Mouse (Mus musculus) heart, embryonic 14.5 days (tissue): Measurements from ENCODE around the gene Adgb. TPM values are rescaled to one million over a fixed set of nuclear protein-coding genes. Genes with fewer than 3 reads are reported as not detected.

Experiments
- ATAC-seq: fragments of 200-750 bp; cut with Nextera tagmentation; 2 replicates; pipeline ENCODE4 v1.8.0; 2017; ENCODE audit warnings: low read depth, moderate TSS enrichment; ENCODE audit not compliant: insufficient number of reproducible peaks, insufficient read depth, low FRiP score
- H3K27ac ChIP-seq, 2 experiments: fragments of 200-500 bp in 1 of 2; fragments of 300-500 bp in 1 of 2; sonication (generic) in 1 of 2; replicated peaks in 1 of 2; 2 replicates each; pipeline ENCODE4 v1.5.1; 2012 to 2014; ENCODE audit warnings: low read depth in 2 of 2, low read length in 2 of 2, control low read depth in 1 of 2, mild to moderate bottlenecking in 1 of 2, mixed read lengths in 1 of 2; ENCODE audit not compliant: control insufficient read depth in 1 of 2, insufficient read depth in 1 of 2
- H3K27me3 ChIP-seq: fragments of 300-500 bp; sonication (generic); 2 replicates; pipeline ENCODE4 v1.6.1; 2014; ENCODE audit warnings: mild to moderate bottlenecking, low read length, control low read depth; ENCODE audit not compliant: control insufficient read depth, insufficient read depth
- H3K36me3 ChIP-seq: fragments of 300-500 bp; sonication (generic); 2 replicates; pipeline ENCODE4 v1.6.1; 2014; ENCODE audit warnings: mild to moderate bottlenecking, control low read depth, low read length, mixed read lengths; ENCODE audit not compliant: control insufficient read depth, insufficient read depth
- H3K4me1 ChIP-seq, 2 experiments: fragments of 200-500 bp in 1 of 2; fragments of 300-500 bp in 1 of 2; sonication (generic) in 1 of 2; 2 replicates each; pipeline ENCODE4 v1.6.1; 2012 to 2014; ENCODE audit warnings: low read length in 2 of 2, control low read depth in 1 of 2, mixed read lengths in 1 of 2; ENCODE audit not compliant: control insufficient read depth in 2 of 2, insufficient read depth in 2 of 2
- H3K4me2 ChIP-seq: fragments of 300-500 bp; sonication (generic); 2 replicates; pipeline ENCODE4 v1.6.1; 2014; ENCODE audit warnings: mild to moderate bottlenecking, low read length
- H3K4me3 ChIP-seq, 2 experiments: fragments of 200-500 bp in 1 of 2; fragments of 300-500 bp in 1 of 2; sonication (generic) in 1 of 2; 2 replicates each; pipeline ENCODE4 v1.5.1; 2012 to 2014; ENCODE audit warnings: low read length in 2 of 2, mild to moderate bottlenecking in 2 of 2, control low read depth in 1 of 2, low read depth in 1 of 2, moderate library complexity in 1 of 2; ENCODE audit not compliant: control insufficient read depth in 1 of 2, insufficient read depth in 1 of 2
- H3K9ac ChIP-seq: fragments of 300-500 bp; sonication (generic); 2 replicates; pipeline ENCODE4 v1.6.1; 2014; ENCODE audit warnings: mild to moderate bottlenecking, low read length
- H3K9me3 ChIP-seq: fragments of 300-500 bp; sonication (generic); 2 replicates; pipeline ENCODE4 v1.6.1; 2016; ENCODE audit warnings: low read length, control low read depth; ENCODE audit not compliant: control insufficient read depth
- WGBS: fragments of 180-500 bp; shearing (Covaris S2); extraction: QIAGEN DNeasy Blood & Tissue Kit; methylation state at CpG from one replicate; pipeline ENCODE4 v1.1.7; 2014; 5-methylcytosine and 5-hydroxymethylcytosine counted together
- polyA plus RNA-seq: library from polyadenylated mRNA; unstranded; fragments of >200 nt; fragmentation: Nextera tagmentation; extraction: Ambion mirVana; gene quantifications from 2 replicates; pipeline ENCODE4 v1.2.1, GENCODE M21; 2014

Adgb gene
- polyA plus RNA-seq, 1 experiment from 2014 or later = 0.20 TPM

DNA sequence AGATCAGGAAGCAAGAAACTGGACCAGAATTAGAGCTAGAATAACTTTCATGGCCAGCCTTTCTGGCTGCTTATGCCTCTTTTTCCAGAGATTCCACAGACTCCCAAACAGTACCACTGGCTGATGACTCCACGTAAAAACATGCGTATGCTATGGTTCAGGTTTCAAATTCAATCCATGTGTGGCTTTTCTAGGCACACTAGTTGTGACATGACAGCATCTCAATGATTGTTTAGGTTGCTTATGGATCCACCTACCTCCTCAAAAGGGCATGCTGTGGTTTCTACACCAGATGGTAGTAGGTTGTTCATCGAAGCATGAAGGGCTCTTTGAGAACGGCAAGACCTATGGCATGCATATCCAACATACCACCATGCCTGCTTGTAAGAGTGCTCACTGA, 172.1 kb downstream of the Adgb start:
- ATAC-seq = no peak
- Histone ChIP-seq H3K36me3 (no peaks in the 10 kb centered on the region), H3K9ac (no peak overlapping the region), H3K27ac (no peak overlapping the region), H3K27me3 (no peaks in the 10 kb centered on the region), H3K9me3 (no peaks in the 10 kb centered on the region), H3K4me3 (no peak overlapping the region), H3K4me1 (peaks cover 2 to 5% of the 10 kb centered on the region in 2 experiments; a peak in 2 of 4 replicates), H3K4me2 (no peak overlapping the region)
- WGBS = 92% methylated on average over 4 of the region's 4 CpGs

DNA sequence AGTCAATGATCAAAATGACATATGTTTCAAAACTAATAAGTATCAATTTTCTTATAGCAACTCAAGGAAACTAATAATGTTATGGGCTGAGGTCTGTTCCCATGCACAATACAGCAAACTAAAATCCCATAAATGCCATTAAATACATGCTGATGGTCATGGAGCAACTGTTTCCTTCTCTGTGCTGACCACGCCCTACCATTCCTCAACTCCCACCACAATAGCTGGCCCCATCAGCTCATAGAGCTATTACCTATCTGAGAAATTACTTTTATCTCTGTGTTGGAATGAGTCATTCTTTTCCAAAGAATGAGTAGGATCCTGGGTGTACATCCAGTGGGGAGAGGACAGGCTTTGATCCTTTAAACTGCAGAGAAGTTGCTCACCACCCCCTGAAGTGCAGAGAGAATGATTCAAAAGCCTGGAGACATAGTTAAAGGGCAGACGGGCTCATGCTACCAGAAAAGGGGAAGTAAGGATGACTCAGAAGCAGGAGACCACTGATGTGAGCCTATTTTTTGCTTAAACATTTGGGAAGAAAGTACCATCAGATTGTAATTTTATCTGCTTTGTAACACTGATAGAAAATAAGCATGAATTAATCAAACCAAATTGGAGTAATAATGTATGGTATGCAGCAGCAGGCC, 184.8 kb downstream of the Adgb start:
- no peak for ATAC-seq
- Histone ChIP-seq H3K36me3 (no peaks in the 10 kb centered on the region), H3K4me2 (no peak overlapping the region), H3K4me1 (no peaks in the 10 kb centered on the region), H3K9me3 (no peaks in the 10 kb centered on the region), H3K9ac (no peak overlapping the region), H3K4me3 (no peak overlapping the region), H3K27ac (no peak overlapping the region), H3K27me3 (no peaks in the 10 kb centered on the region)
- WGBS = 62% methylated on average over 2 of the region's 2 CpGs

Other genes with a start within 250 kb of the Adgb start
- 9.6 and 10.6 TPM in 2 replicates for gene Rab32, start 85.9 kb upstream of the Adgb start, polyA plus RNA-seq
- not detected in 2 replicates for gene Gm10944, start 209.0 kb upstream of the Adgb start, polyA plus RNA-seq